Mouse (Mus musculus) embryo, embryonic 10 days (tissue): ENCODE results near the gene Clec16a.

Experiments
- DNase-seq: peaks from one replicate; pipeline ENCODE4 v3.0.0-alpha.2; 2015; ENCODE audit warnings: low spot score

The Clec16a gene

DNA sequence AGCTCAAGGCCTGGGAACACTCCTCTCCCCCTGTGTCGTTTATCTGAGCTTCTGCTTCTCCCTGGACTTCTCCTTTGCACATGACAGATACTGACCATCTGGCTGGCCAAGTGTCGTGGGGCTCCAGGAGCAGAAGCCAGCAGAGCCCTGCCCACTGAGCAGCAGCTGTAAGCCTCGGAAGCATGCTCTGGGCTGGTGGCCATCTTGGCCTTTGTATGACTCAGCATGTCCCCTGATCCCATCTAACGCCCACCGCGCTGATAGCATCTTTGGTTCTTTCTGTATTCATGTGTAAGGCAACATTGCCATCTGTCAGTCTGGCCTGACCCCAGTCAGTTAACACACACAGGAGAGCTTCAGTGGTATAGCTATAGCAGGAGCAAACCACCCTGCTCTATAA, 174.8 kb downstream of the Clec16a start:
- no peak for DNase-seq

DNA sequence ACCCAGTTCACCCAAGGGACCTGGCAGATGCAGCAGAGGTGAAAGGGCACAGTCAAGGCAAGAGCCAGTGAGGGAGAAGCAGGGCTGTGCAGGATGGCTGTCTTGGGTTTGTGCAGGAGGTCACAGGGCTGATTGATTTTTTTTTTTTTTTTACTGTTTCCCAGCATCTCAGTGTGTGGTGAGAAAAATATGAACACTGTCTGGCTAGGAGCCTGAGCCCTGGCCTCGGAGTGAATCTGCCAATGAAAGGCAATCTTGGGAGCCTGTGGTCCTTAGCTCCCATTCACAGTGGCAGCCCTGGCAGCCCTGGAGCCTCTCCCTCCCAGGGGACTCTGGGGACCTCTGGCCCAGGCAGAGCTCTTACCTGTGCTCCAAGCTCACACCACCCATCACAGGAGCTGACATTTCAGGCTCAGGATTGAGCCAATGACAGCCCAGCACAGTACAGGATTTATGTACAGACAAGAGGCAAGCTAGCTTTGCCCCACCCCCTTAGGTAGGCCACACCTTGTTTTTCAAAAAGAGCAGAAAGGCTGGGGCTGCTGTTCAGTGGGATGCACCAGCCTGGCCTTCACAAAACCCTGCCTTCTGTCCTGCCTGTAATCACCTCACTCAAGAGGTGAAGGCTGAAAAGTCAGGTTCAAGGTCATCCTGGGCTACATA, 177.9 kb downstream of the Clec16a start:
- DNase-seq: no peak

GRCm38 (mm10) chr16:10723816-10724647, 178.9 kb downstream of the Clec16a start:
- DNase-seq: no peak

GRCm38 (mm10) chr16:10725156-10725555, 180.0 kb downstream of the Clec16a start:
- DNase-seq: no peak

DNA sequence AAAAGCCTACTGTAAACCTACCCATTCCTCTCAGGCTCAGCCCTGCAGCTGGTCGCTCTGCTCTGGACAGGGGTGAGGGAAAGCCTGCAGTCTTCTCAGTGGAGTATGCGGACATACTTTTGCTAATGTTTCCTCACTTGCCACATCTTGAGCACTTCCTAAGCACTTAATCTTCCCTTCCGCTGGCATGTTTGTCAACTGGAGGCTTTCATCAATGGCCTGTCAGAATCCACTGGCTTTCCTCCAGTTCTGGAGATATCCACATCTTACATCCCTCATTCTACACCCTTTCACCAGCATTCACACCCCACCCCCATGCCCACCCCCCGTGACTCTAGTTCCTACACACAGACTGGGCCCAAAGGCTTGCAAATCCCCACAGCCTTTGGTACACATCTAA, 182.5 kb downstream of the Clec16a start:
- DNase-seq: no peak

DNA sequence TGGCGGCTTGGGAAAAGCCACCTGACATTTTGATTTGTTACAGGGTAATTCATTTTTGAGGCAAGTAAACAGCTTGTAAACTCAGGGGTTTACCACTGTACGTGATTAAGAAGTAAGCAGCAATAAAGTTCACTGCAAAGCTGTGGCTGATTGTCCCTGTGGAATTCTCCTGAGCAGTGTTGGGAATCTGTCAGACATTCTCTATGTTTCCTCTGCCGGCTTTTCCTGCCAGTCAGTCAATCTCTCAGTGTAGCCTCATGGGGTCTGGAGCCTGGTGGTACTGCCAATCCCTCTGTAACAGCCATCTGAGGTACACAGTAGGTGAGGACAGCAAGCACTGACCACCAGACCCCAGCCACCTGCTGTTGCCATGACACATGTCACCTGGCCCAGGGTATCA, 183.7 kb downstream of the Clec16a start:
- no peak for DNase-seq

DNA sequence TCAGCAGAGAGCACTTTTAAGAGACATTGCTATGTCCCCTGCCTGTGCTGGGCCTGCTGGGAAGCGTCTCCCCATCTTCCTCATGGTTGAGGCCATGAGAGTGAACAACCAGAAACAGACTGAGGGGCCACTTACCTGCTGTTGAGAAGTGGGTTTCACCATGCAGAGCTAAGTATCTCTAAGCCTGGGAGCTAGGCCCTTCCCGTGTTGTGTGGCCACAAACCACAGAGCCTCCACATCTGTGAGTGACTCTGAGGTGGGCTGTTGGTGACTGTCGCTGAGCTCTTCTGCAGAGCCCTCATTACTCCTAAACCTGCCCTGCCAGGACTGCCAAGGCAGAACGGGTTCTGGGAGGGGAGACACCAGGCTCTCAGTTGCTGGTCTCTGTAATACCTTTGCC, 185.8 kb downstream of the Clec16a start:
- no peak for DNase-seq

- no peak for DNase-seq
These were observed 186.6 kb downstream of the Clec16a start for GRCm38 (mm10) chr16:10731785-10732184.

DNA sequence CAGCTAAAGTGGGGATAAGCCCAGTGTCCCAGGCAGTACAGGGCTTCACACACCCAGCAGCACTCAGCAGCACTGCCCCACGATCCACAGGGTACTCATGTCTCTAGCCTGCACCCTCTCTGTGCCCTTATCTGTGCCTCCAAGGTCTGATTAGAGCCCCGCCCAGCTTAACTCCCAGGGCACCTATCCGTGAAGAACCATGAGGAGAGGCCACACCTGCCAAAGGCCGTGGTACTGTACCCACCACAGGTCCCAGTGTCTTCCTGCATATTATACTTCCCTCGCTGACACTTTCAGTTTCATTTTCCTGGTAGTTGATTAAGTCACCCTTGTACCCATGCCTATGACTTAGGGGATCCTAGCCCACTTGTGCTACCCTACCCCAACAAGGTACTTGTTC, 187.3 kb downstream of the Clec16a start:
- DNase-seq: no peak

GRCm38 (mm10) chr16:10735781-10736180, 190.6 kb downstream of the Clec16a start:
- no peak for DNase-seq

DNA sequence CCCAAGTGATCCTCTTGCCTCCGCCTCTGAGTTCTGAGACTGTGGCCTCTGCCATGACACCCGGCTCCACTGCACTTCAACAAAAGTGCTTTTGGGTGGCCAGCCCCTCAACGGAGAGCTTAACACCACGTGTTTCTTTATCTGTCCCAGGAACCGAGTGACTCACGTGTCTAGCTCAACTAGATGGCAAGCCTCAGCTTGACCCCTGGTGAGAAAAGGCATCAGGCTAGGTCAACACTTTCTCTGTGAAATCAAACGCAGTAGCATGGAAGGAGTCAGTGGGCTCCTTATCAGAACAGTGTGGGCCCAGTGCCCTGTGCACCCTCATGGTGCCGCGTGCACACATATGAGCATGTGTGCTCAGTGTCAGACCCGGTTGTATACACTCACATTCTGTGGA, 191.2 kb downstream of the Clec16a start:
- no peak for DNase-seq

DNA sequence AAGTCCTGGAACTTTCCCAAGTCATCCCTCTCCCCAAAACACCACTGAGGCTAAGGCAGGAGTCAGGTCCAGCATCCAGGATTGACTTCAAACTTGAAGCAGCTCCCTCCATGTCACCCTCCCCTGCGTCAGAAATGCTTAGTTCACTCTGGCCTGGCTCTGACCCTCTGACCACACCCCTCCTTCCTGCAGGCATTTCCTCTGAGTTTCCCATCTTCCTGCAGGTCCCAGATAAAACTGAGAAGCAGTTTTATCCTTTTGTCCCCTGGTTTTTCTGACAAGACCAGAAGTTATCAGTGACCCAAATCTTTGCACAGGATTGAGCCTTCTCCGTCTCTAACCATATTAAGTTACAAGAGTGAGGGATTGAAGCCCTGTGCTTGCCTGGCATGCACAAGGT, 192.4 kb downstream of the Clec16a start:
- peak; percentile 48 for DNase-seq

GRCm38 (mm10) chr16:10738866-10739265, 193.7 kb downstream of the Clec16a start:
- no peak for DNase-seq

- DNase-seq: peak; percentile 16
These were observed 194.8 kb downstream of the Clec16a start for GRCm38 (mm10) chr16:10739854-10740398.

GRCm38 (mm10) chr16:10741082-10741481, 195.9 kb downstream of the Clec16a start:
- no peak for DNase-seq

GRCm38 (mm10) chr16:10749226-10749625, 204.1 kb downstream of the Clec16a start:
- no peak for DNase-seq

- DNase-seq: no peak
These were observed 204.7 kb downstream of the Clec16a start for GRCm38 (mm10) chr16:10749824-10750223.

GRCm38 (mm10) chr16:10754521-10755296, 209.6 kb downstream of the Clec16a start:
- DNase-seq: no peak

- DNase-seq: no peak
These were observed 211.0 kb downstream of the Clec16a start for GRCm38 (mm10) chr16:10756168-10756567.

- peak; percentile 34 for DNase-seq
These were observed 216.0 kb downstream of the Clec16a start for GRCm38 (mm10) chr16:10761182-10761581.

DNA sequence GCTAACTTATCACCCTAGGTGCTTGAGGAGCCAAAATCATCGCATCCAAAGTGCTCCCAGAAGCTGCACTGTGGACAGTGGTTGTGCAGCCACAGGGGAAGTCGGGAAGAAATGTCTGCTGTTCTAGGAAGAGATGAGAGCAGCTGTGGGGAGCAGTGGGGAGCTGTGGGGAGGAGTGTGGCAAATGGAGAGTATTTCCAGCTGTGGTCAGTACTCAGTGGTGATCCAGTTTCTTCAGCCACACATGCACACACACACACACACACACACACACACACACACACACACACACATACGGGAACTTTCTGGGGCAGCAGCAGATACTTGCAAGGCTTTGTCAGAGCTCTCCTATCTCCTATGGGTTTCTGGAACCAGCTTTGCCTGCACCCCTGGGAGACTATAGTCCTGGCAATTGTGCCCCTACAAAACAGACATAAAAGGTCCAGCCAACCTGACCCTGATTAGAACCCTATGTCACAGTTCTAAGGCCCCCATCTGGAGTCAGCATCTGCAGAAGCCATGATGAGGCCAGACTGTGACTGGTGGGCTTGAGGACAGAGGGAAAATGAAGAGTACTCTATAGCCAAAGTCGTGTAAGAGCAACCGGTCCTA, 217.5 kb downstream of the Clec16a start:
- no peak for DNase-seq
